Mouse (Mus musculus) right cerebral cortex, postnatal 14 days (tissue): ENCODE results near the gene Efna2.
"Not testable (repeated sequence)": the region's sequence is repeated elsewhere in the genome, so short reads cannot be mapped to it uniquely, and the experiment has no call there.

ENCODE experiments used
- DNase-seq: peaks from one replicate; pipeline ENCODE4 v3.0.0; 2022

Gene Efna2

DNA sequence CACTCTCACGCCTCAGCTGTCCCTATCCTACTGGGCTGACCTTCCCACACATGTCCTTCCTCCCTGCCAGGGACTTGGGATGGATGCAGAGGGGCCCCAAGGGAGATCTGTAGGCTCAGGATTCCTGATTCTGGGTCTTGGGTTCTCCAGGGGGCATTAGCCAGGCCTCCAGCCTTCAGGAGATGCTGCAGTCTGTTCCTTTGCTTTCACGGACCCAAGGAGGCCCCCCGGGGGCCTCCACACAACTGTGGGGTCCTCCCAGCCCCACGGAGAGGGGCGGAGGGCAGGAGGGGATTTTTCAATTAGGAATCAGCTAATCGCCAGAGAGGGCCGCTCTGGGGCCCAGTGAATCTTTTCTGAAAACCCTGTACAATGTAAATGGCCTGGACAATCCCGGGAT lies 15.2 kb downstream of the Efna2 start:
- DNase-seq: peak; percentile 2

DNA sequence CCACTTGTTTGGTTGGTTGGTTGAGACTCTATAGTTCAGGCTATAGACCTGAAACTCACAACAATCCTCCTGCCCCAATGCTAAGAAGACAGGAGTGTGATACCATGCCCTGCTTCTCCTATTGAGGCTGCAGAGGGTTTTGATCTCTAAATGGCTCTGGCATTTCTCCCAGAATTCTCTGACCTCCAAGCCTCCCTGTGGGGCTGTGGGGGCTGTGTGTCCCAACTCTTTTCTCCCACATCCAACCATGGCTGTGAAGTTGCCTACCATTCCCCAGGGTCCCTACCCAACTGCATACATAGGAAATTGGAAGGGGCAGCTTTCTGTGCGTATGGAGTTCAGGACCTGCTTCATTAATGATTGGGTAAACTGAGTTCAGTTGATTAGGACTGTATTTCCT lies 16.9 kb downstream of the Efna2 start:
- peak; percentile 1 for DNase-seq

DNA sequence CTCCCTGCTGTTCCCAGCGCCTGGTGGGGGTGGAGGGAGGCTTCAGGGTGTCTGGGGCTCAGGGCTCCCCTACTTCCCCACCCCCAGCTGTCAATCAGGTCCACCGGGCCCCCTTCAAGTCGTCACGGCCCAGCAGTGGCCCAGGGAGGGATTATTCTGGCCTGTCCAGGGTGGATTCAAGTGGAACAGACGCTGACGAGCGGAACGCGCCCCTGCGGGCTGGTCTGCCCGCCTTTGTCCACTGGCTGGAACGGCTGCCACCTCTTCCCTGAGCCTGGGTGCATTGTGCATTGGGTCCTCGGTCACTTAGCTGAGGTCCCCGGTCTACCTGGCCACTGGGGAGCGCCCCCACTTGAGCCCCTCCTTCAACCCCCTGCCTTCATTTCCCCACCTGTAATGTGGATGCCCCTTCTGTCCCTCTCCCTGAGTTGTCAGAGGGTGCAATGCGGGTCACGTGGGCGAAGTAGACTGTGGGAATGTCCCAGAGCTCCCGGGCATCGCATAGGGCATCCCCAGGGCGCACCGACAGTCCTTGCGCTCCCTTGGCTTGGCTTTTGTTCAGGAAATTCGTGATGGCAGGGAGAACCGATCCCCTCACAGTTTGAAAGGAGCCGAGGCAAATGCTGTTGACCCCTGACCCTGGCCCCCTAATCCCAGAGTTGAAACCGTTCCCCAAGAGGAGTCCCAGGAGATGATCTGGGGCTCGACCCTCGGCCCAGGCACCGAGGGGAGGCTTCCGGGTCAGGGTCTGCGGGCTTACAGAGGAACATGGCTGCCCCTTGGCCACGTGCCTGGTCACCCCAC lies 17.7 kb downstream of the Efna2 start:
- DNase-seq: peak; percentile 4

DNA sequence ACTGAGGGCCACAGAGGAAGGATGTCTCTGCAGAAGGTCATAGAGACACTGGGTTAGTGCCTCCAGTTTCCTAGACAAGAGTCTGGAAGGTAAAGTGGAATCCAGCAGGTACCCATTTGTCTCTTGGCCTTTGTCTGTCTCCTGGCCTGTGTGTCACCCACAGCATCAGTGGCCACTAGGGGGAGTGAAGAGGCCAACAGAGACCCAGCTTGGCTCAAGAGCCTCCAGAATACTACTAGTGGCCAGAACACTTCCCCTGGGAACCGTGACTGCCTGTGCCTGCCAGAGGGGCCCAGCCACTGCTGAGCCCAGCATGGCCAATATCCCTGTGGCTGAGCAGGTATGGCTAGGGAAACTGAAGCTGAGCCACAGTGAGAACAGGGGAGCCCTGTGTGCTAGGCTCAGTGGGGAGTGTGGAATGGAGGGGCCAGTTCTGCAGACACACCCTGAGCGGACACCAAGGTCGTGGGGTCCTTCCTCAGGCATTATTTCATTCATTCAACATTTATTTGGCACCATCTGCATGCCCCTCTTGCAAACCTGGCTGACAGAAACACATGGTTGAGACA lies 20.2 kb downstream of the Efna2 start:
- peak; percentile 70 for DNase-seq

DNA sequence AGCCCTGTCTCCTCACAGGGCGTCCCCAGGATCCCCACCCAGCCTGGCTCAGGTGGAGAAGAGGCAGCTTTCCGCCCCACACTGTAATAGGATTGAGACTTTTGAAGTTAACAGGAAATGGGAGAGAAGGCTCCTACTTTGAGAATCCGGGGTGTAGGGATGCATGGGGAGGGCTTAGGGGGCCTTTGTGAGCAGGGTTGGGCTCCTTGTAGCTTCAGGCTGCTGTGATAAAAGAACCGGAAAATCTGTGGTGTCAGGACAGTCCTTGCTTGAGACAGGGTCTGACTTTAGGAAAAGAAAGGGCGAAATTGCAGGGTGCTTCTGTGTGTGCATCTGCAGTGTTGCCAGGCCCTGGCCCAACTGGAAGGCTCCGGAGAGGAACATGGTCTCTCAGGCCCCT lies 21.2 kb downstream of the Efna2 start:
- DNase-seq: no peak

- no peak for DNase-seq
Measured at GRCm38 (mm10) chr10:80204055-80204454, 24.8 kb downstream of the Efna2 start.

DNA sequence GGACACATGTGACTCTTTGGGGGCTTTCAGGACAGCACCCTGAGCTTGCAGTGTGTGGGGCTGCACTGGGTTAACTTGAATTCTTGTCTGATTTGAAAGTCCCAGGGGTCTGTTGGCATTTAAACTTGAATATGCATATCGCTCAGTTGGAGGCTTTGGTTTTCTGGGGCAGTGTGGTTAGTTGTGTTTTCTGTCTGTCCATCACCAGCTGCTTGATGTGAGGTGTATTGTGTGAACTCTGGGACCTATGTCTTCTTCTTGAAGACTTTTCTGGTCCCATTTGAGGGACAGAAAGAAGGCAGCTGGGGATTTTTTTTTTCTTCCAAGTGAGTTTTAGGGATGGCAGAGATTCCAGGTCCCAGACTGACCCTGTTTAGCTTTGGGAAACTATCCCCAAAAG lies 27.9 kb downstream of the Efna2 start:
- DNase-seq: no peak

DNA sequence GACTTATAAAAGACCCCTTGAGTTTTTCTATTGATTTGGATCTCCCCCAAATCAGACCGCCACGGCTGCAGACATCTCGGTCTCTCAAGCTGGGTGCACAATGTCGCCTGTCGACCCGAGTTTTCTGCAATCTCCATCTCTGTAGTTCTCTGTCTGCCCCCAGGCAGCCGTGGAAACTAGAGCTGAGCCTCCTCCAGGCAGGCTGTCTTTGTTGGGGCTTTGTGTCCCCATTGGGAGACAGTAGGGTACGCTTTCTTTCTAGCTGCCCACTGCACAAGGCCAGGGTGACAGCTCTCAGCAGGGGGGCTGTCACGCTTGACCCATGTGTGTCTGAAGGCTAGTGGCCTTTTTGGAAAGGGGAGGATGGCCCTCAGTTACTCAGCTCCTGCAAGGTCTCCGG lies 28.4 kb downstream of the Efna2 start:
- no peak for DNase-seq

- DNase-seq: no peak
Measured at GRCm38 (mm10) chr10:80208248-80208647, 29.0 kb downstream of the Efna2 start.

DNA sequence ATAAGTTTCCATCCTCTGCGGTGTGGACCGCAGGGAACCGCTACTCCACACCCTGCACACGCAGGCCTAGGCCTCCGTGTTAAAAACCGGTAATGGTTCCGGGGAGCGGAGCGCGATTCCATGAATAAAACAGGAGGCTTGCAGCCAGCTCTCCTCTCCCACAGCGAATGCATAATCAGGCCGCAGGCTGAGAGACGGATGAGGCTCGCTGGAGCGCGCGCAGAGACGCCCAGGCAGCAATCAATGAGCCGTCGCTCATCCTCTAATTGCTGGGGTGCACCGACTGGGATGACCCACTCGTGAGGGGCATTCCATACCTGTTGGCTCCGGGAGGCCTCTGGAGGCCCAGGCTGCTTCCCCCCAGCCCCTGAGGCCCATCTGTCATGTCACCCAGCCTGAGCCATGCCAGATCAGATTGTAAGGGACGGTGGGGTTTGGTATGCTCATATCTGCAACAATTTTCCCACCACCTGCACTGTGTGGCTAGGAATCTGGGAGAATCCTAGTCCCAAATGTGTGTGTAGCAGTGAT lies 29.6 kb downstream of the Efna2 start:
- peak; percentile 48 for DNase-seq

- DNase-seq: not testable (repeated sequence)
Measured at GRCm38 (mm10) chr10:80211547-80212103, 32.3 kb downstream of the Efna2 start.

DNA sequence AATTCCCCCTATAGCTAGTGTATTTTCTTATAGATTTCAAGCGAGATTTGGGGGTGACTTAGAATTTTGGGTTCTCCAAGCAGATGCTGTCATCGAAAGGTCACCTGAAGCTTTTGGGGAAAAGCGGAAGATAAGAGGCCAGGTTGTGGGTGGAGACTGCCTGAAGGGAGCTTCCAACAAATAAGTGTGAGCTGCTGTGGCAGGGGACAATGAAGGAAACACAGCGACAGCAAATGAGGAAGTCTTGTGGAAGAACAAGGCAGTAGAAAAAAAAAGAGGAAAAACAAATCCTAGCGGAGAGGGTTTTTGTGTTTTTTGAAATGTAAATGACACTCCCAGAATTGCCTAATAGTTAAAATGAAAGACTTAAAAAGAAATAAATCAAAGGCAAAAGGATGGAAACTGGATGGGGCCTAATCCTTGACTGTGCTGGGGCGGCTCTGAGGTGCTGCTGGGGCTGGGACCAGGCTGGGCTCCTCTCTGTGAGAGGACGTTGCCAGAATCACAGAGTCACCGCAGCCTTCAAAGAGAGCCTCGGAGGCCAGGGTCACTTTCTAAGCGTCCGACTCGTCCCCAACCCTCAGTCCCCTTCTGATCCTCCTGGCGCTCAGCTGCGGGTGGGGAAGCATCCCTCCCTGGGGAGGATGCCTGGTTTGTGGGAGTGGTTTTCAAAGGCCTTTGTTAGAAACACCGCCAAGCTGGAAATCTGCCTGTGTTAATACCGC lies 35.9 kb downstream of the Efna2 start:
- DNase-seq: no peak

GRCm38 (mm10) chr10:80220676-80221075 lies 41.4 kb downstream of the Efna2 start:
- no peak for DNase-seq

- DNase-seq: not testable (repeated sequence)
Measured at GRCm38 (mm10) chr10:80223137-80223536, 43.9 kb downstream of the Efna2 start.

DNA sequence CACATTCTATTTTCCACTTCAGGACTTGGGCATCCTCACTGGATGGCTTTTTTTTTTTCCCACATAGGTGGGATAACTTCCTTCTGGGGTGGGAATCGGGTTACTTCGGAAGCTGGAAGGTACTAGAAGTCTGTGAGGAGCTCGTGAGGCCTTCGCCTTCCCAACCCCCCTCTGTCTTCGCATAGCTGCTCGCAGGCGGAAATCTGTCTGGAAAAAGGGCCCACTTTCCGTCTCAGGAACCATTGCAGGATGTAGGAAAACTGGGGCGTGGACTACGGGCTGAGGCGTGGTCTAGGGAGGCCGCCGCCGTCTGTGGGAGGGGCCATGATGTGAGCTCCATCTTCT lies 46.8 kb downstream of the Efna2 start:
- no peak for DNase-seq

DNA sequence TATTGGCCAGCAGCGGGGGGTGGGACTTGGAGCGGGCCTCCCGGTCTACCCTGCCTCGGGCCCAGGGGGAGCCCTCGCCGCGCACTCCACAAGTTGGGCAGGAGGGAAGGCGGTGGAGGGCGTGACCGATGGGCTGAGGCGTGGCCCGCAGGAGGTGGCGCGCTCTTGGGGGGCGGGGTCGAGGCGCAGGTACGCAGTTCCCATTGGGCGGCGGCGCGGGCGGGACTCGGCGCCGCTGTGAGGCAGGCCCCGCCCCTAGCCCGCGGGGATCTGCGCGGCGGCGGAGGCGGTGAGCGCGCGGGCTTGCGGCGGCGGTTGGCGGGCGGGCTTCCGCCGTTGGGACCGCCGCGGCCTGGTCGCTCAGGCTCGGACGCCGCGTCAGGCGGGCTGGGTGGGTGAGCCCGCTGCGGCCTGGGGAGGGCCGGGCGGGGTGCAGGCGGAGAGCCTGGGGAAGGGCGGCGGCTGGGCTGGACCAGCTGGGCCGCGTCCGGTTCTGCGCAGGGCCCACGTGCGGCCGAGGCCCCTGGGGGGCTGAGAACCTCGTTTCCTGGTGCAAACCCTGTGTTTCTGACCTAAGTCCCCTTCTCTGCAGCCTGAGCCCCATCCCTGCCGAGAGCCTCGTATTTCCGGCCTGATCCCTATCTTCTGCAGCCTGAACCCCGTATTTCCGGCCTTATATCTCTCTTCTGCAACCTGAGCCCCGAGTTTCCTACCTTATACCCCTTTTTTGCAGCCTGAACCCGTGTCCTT lies 47.3 kb downstream of the Efna2 start, which contains the start of gene Mum1:
Gene Mum1, plus strand, starts transcription at position 19 of the 750 bp plus-strand sequence.
- DNase-seq: peak; percentile 98

DNA sequence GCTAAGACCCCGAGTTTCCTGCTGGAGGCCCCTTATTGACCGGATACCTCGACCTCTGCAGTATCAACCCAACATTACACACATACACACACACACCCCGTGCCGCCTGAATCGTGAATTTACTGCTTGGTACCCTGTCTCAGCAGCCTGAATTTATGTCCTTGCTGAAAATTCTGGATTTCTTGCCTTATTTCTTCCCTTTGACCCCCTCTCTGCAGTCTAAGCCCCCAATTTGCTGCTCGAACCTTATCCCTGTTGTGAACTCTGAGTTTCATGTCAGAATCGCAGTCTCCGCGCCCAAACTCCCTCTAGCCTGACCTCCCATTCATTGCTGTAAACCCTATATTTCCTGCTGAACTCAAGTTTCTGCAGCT lies 47.9 kb downstream of the Efna2 start:
- DNase-seq: no peak

GRCm38 (mm10) chr10:80227877-80228775 lies 48.8 kb downstream of the Efna2 start:
- no peak for DNase-seq

DNA sequence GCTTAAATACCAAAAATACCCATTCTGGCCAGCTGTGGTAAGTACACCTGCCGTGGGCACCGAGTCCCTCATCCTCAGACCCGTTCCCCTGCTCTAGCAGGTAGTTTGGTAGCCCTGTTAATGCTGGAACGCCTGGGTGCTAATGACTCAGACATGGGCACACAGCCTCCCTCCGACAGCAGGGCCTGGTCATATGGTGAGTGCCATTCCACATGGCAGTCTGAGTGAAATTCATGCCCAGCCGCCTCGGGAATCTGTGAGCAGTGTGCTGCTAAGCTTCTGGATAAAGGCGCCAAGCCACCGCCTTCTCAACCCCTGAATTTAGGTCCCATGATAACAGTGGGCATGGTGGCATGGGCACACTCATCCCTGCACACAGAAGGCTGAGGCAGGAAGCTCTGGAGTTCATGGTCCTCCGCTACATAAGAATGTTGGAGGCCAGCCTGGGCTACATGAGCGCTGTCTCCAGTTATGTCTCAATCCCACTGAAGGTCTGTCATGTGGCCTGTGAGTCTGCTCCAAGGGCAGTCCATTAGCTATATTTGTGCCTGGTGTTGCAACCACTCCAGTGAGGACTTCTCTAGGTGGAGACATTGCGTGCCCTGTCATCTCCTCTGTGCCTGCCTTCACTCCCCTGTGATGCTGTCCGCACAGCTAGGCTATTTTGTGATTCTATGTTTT lies 57.0 kb downstream of the Efna2 start:
- DNase-seq: no peak

DNA sequence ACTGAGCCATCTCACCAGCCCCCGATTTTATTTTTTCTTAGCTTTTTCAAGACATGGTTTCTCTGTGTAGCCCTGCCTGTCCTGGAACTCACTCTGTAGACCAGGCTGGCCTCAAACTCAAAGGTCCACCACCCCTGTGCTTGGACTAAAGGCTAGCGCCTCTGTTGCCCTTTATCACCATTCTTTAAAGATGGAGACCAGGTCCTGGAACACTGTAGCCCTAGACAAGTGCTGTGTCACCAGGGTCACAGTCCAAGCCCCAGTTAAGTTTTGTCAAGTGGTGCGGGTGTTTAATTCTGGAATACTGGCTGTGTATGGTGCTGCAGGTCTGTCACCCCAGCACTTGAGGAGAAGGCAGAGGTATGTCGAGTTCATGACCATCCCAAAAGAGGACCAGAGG lies 57.7 kb downstream of the Efna2 start:
- no peak for DNase-seq

GRCm38 (mm10) chr10:80238306-80238705 lies 59.0 kb downstream of the Efna2 start:
- no peak for DNase-seq
